Mouse (Mus musculus): ENCODE results near the gene Ush1g.

- TF ChIP-seq POLR2A (IDR thresholded peaks at IDR 0.05; ENCODE audit: borderline replicate concordance, extremely low read depth, insufficient read depth, insufficient read length, poor library complexity, severe bottlenecking) (no peak), CTCF (IDR thresholded peaks at IDR 0.05; ENCODE audit: borderline replicate concordance, extremely low read depth, insufficient read depth, insufficient read length) (no peak)
Measured at GRCm38 (mm10) chr11:115326730-115327129, 4.9 kb upstream of the Ush1g start.
